Mouse (Mus musculus) liver, adult 2 months (tissue): ENCODE measurements around the gene Mettl8. TPM values are rescaled to one million over a fixed set of nuclear protein-coding genes. Genes with fewer than 3 reads are reported as not detected.

Source experiments
- DNase-seq: peaks from one replicate; pipeline ENCODE4 v3.0.0-alpha.2; 2011; ENCODE audit warnings: low read depth, low spot score; ENCODE audit errors: extremely low read depth
- H3K27ac ChIP-seq: fragments of 200-500 bp; replicated peaks from 2 replicates; pipeline ENCODE4 v1.5.1; 2012; ENCODE audit warnings: low read depth, mild to moderate bottlenecking, control low read depth, inconsistent platforms, low read length; ENCODE audit not compliant: insufficient read depth
- H3K27me3 ChIP-seq: fragments of 200-500 bp; 2 replicates; pipeline ENCODE4 v1.6.1; 2012; ENCODE audit warnings: mild to moderate bottlenecking, moderate library complexity, low read length, inconsistent platforms; ENCODE audit not compliant: control insufficient read depth, insufficient read depth
- H3K36me3 ChIP-seq: fragments of 200-500 bp; 2 replicates; pipeline ENCODE4 v1.6.1; 2012; ENCODE audit warnings: low read length, inconsistent platforms; ENCODE audit not compliant: control insufficient read depth, insufficient read depth
- H3K4me1 ChIP-seq: fragments of 200-500 bp; 2 replicates; pipeline ENCODE4 v1.6.1; 2011; ENCODE audit warnings: low read length; ENCODE audit not compliant: control insufficient read depth, insufficient read depth
- H3K4me3 ChIP-seq: fragments of 200-500 bp; 2 replicates; pipeline ENCODE4 v1.5.1; 2011; ENCODE audit warnings: low read depth, mild to moderate bottlenecking, control low read depth, low read length, moderate library complexity; ENCODE audit not compliant: insufficient read depth
- H3K79me2 ChIP-seq: fragments of 200-500 bp; 2 replicates; pipeline ENCODE4 v1.6.1; 2012; ENCODE audit warnings: inconsistent platforms, mild to moderate bottlenecking, low read length, moderate library complexity; ENCODE audit not compliant: control insufficient read depth, insufficient read depth
- H3K9ac ChIP-seq: fragments of 200-500 bp; 2 replicates; pipeline ENCODE4 v1.6.1; 2012; ENCODE audit warnings: low read depth, mild to moderate bottlenecking, control low read depth, inconsistent platforms, low read length
- CTCF ChIP-seq: fragments of 200-500 bp; IDR thresholded peaks from 2 replicates; pipeline ENCODE4 v1.5.1; 2011; ENCODE audit warnings: low read depth, low read length, control low read depth
- POLR2A ChIP-seq: fragments of 200-500 bp; IDR thresholded peaks from 2 replicates; pipeline ENCODE4 v1.6.1; 2011; ENCODE audit warnings: low read length, control low read depth; ENCODE audit not compliant: insufficient read depth; ENCODE audit errors: extremely low read depth
- WGBS: fragments of 180-500 bp; shearing (Covaris S2); methylation state at CpG from one replicate; pipeline ENCODE4 v1.1.7; 2018; 5-methylcytosine and 5-hydroxymethylcytosine counted together
- polyA plus RNA-seq: library from polyadenylated mRNA; depleted of rRNA; stranded (reverse); fragments of >200 nt; gene quantifications from 2 replicates; pipeline ENCODE4 v1.2.3, GENCODE M21; 2012
- total RNA-seq: library from RNA; depleted of rRNA; stranded (reverse); fragments of >200 nt; gene quantifications from 2 replicates; pipeline ENCODE4 v1.2.3, GENCODE M21; 2014

The Mettl8 gene
- total and polyA plus RNA-seq, 2 experiments = 2.7 to 11.7 TPM

GRCm38 (mm10) chr2:71090660-71091445 lies 35.5 kb upstream of the Mettl8 start:
- H3K36me3 ChIP-seq = peaks cover 52% of the 10 kb centered on the region
- H3K27me3 ChIP-seq = no peaks in the 10 kb centered on the region
- H3K9ac ChIP-seq = no peak overlapping the region
- 96% methylated on average over 4 of the region's 4 CpGs for WGBS
- no peaks in the 10 kb centered on the region; the same call in 1 of the 2 replicates for H3K79me2 ChIP-seq
- TF ChIP-seq CTCF (no peak), POLR2A (no peak)
- no peak overlapping the region for H3K4me3 ChIP-seq
- H3K4me1 ChIP-seq = peaks cover 2% of the 10 kb centered on the region; the same call in 1 of the 2 replicates
- no peak for DNase-seq
- H3K27ac ChIP-seq = no peak overlapping the region

GRCm38 (mm10) chr2:71089766-71090165 lies 34.4 kb upstream of the Mettl8 start:
- no peaks in the 10 kb centered on the region; the same call in 1 of the 2 replicates for H3K79me2 ChIP-seq
- DNase-seq = no peak
- H3K36me3 ChIP-seq = peaks cover 50% of the 10 kb centered on the region
- peaks cover 2% of the 10 kb centered on the region; the same call in 1 of the 2 replicates for H3K4me1 ChIP-seq
- TF ChIP-seq POLR2A (no peak), CTCF (no peak)
- H3K4me3 ChIP-seq = no peak overlapping the region
- H3K27ac ChIP-seq = no peak overlapping the region
- H3K27me3 ChIP-seq = no peaks in the 10 kb centered on the region
- 90% methylated on average over 3 of the region's 3 CpGs for WGBS
- no peak overlapping the region for H3K9ac ChIP-seq

DNA sequence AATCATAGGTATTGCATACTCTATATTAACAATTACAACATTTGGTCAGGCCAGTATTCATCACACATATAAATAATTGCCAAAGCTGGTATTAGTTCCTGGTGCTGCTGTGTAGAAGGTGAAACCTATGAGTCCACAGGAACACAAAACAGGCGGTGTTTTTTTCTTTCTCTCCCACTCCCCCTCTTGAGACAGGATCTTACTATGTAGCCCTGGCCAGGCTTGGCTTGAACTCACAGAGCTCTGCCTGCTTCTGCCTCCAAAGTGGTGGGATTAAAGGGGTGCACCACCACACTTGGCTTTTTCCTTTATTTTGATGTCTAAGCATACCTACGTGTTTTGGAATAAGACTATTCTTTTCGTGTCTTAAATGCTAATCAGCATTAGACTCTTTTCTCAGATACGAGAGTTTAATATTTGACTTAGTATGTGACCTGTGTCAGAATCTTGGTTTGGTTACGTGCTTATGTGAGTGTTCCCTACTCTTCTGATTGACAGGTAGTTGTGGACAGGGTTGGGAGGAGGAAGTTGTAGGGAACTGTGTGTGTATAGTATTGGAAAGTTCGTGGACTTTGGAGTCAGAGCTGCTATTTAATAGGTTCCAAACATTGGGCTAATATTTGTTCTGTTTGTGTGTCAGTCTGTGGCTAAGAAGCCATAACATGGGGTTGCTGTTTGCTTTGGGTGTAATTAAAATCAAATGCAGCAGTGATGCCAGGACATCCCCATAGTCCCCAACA lies 28.2 kb upstream of the Mettl8 start:
- TF ChIP-seq POLR2A (no peak), CTCF (no peak)
- Histone ChIP-seq H3K27ac (no peak overlapping the region), H3K4me1 (peaks cover 6% of the 10 kb centered on the region; the same call in 1 of the 2 replicates), H3K27me3 (no peaks in the 10 kb centered on the region), H3K4me3 (no peak overlapping the region), H3K9ac (no peak overlapping the region), H3K36me3 (peaks cover 27% of the 10 kb centered on the region), H3K79me2 (no peaks in the 10 kb centered on the region)
- 40% methylated on average over 6 of the region's 6 CpGs for WGBS
- DNase-seq = peak; percentile 91

DNA sequence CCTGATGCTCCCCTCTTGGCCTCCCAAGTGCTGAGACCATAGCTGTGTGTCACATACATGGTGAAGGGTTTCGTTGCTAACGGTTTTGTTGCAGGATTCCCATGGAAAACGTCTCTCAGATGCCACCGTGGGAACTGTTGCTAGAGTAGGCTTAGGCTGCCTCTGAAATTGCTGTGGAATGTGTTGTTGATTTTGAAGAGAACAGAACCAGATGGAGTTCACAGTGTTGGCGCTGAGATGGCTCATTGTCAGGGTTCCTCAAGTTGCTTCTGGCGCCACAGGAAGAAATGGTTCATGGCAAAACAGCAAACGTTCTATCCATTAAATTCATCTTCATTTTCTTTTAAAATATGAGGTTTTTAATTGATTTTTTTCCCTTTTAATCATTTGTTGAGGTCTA lies 27.0 kb upstream of the Mettl8 start:
- Histone ChIP-seq H3K4me3 (no peak overlapping the region), H3K36me3 (peaks cover 23% of the 10 kb centered on the region), H3K4me1 (peaks cover 6% of the 10 kb centered on the region; the same call in 1 of the 2 replicates), H3K79me2 (no peaks in the 10 kb centered on the region), H3K27me3 (no peaks in the 10 kb centered on the region), H3K27ac (no peak overlapping the region), H3K9ac (no peak overlapping the region)
- 97% methylated on average over 7 of the region's 7 CpGs for WGBS
- TF ChIP-seq POLR2A = no peak
- DNase-seq = no peak

DNA sequence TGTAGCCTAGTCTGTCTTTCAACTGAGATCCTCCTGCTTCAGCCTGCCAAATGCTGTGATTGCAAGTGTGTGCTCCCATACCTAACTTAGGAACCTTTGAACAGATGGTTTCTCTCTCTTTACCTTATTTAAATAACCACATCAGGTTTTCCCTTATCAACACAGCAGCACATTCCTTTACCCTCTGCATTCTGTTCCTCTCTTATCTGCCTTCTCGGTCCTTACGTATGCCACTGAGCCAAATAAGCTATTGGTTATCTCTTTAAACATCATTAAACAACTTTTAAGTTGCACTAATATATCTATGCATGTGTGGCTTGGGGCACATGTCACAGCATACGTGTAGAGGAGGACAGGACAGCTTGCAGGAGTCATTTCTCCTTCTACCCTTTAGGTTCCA lies 18.4 kb upstream of the Mettl8 start:
- DNase-seq = no peak
- TF ChIP-seq POLR2A (no peak), CTCF (no peak)
- no peak overlapping the region for H3K9ac ChIP-seq
- H3K27me3 ChIP-seq = no peaks in the 10 kb centered on the region
- H3K36me3 ChIP-seq = peaks cover 25% of the 10 kb centered on the region
- H3K4me3 ChIP-seq = no peak overlapping the region
- H3K27ac ChIP-seq = no peak overlapping the region
- WGBS = 91% methylated on average over 3 of the region's 3 CpGs
- no peaks in the 10 kb centered on the region for H3K79me2 ChIP-seq
- no peaks in the 10 kb centered on the region for H3K4me1 ChIP-seq
